Mouse (Mus musculus) ES-Bruce4 (cell line): Measurements from ENCODE around the gene Adap1. TPM values are rescaled to one million over a fixed set of nuclear protein-coding genes. Genes with fewer than 3 reads are reported as not detected.

ENCODE experiments used
- H3K27ac ChIP-seq: 2 replicates; pipeline ENCODE4 v1.5.1; 2012; ENCODE audit warnings: low read length, inconsistent platforms; ENCODE audit not compliant: insufficient read depth
- H3K27me3 ChIP-seq: 2 replicates; pipeline ENCODE4 v1.6.1; 2012; ENCODE audit warnings: mild to moderate bottlenecking, low read length, inconsistent platforms; ENCODE audit not compliant: control insufficient read depth, poor library complexity, insufficient read depth, severe bottlenecking
- H3K36me3 ChIP-seq: 2 replicates; pipeline ENCODE4 v1.6.1; 2012; ENCODE audit warnings: inconsistent platforms, mild to moderate bottlenecking, low read length, moderate library complexity; ENCODE audit not compliant: control insufficient read depth, poor library complexity, insufficient read depth, severe bottlenecking
- H3K4me1 ChIP-seq: one replicate; pipeline ENCODE4 v1.8.1; 2011; ENCODE audit warnings: low read length; ENCODE audit not compliant: control insufficient read depth, insufficient read depth
- H3K4me3 ChIP-seq: 2 replicates; pipeline ENCODE4 v1.5.1; 2011; ENCODE audit warnings: low read depth, mild to moderate bottlenecking, low read length
- H3K9ac ChIP-seq: 2 replicates; pipeline ENCODE4 v1.6.1; 2012; ENCODE audit warnings: low read depth, mild to moderate bottlenecking, inconsistent platforms; ENCODE audit not compliant: poor library complexity, severe bottlenecking
- H3K9me3 ChIP-seq: replicated peaks from 2 replicates; pipeline ENCODE4 v1.6.1; 2012; ENCODE audit warnings: mild to moderate bottlenecking, low read length, inconsistent platforms; ENCODE audit not compliant: control insufficient read depth, poor library complexity, insufficient read depth, severe bottlenecking
- CTCF ChIP-seq: IDR thresholded peaks from one replicate; pipeline ENCODE4 v1.8.1; 2011; ENCODE audit warnings: low read depth, low read length
- EP300 ChIP-seq: IDR thresholded peaks from 2 replicates; pipeline ENCODE4 v1.6.1; 2011; ENCODE audit warnings: low read depth, low read length; ENCODE audit not compliant: insufficient read depth
- POLR2A ChIP-seq: IDR thresholded peaks from one replicate; pipeline ENCODE4 v1.8.1; 2011; ENCODE audit warnings: low read length; ENCODE audit not compliant: insufficient read depth
- polyA plus RNA-seq: library from polyadenylated mRNA; stranded (reverse); fragments of >200 nt; gene quantifications from 2 replicates; pipeline ENCODE4 v1.2.4, GENCODE M21; 2011; ENCODE audit warnings: low read depth; ENCODE audit not compliant: missing spikeins, insufficient read depth, insufficient read length

The Adap1 gene
- polyA plus RNA-seq, 1 experiment: 16.5 TPM

DNA sequence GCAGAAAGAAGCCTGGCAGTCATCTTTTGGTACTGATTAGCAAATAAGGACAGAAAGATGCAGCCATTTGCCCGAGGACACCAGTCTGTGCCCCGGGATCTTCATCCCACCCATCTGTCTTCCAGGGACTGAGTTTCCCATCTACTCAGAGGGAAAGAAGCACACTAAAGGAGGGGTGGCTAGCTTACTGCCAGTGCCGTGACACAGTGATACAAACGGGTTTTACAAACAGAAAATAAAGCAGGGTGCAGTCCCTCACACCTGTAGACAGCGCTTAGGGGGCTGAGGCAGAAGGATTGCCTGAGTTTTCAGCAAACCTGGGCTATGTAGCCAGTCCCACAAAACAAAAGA lies 19.9 kb upstream of the Adap1 start:
- no peaks in the 10 kb centered on the region for H3K36me3 ChIP-seq
- TF ChIP-seq POLR2A: no peak
- TF ChIP-seq CTCF: no peak
- TF ChIP-seq EP300: no peak
- no peaks in the 10 kb centered on the region for H3K27me3 ChIP-seq
- H3K4me1 ChIP-seq: no peaks in the 10 kb centered on the region
- H3K9me3 ChIP-seq: no peaks in the 10 kb centered on the region
- H3K27ac ChIP-seq: no peak overlapping the region
- H3K4me3 ChIP-seq: peak overlapping the region; percentile 29
- H3K9ac ChIP-seq: no peak overlapping the region

DNA sequence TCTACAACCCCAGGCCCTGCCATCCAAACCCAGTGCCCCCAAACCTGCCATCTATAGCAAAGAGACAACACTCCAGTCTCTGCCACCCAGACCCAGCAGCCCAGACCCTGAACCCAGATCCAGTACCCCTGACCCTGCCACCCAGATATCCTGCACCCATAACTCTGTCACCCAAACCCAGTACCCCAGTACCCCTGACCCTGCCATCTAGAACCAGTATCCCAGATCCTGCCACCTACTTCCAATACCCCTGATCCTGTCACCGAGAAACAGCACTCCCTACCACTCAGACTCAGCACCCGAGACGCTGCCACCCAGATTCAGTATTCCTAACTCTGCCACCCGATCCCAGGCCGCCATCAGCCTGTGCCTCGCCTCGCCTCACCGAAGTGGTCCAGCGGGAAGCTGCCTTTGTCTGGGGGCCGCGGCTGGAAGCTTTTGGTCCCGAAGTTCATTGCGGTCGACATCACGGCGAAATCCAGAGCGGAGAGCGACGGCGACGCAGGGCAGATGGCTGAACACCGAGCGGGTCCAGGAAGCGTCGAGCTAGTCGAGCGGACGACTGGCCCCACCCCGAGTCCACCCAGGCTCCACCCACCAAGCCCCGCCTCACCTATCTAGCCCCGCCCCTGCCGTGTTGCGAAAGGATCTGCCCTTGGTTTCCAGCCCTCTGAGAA lies 19.4 kb upstream of the Adap1 start:
- TF ChIP-seq POLR2A (no peak), EP300 (peak; percentile 67; the same call in 1 of the 2 replicates)
- Histone ChIP-seq H3K4me3 (peak overlapping the region; percentile 82), H3K36me3 (no peaks in the 10 kb centered on the region), H3K9ac (peak overlapping the region; percentile 68), H3K4me1 (no peaks in the 10 kb centered on the region), H3K27me3 (no peaks in the 10 kb centered on the region), H3K27ac (no peak overlapping the region), H3K9me3 (no peaks in the 10 kb centered on the region)

DNA sequence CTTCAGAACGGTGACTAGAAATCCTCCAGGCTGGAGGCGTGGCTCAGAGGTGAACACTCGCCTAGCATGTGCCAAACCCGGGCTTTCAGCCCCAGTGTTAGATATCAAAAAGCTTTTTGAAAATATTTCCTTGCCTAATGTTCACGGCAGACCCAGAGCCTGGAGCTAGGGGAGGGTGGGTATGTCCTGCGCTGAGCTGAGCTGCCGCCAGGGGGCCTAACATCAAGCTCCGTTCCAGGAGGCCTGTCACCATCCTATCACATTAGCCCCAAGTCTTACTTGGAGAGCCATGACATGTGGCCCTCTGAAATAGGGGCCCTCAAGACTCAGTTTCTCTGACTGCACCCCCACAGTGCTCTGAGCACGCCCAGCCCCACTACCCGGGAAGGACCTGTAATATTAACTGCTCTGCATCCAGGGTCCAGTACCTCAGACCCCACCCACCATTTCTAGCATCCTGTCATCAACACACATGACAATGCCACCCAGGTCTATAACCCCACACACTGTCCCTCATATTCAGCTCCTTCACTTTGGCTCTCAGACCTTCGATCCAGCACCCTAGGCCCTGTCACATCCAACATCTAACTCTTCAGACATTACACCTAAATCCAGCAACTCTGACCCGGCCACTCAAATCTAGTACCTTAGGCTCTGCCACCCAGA lies 18.7 kb upstream of the Adap1 start:
- no peak overlapping the region for H3K27ac ChIP-seq
- no peaks in the 10 kb centered on the region for H3K27me3 ChIP-seq
- TF ChIP-seq CTCF (peak; percentile 82), EP300 (no peak), POLR2A (no peak)
- H3K4me1 ChIP-seq: no peaks in the 10 kb centered on the region
- H3K9me3 ChIP-seq: no peaks in the 10 kb centered on the region
- peak overlapping the region; percentile 68 for H3K9ac ChIP-seq
- peak overlapping the region; percentile 82 for H3K4me3 ChIP-seq
- no peaks in the 10 kb centered on the region for H3K36me3 ChIP-seq

DNA sequence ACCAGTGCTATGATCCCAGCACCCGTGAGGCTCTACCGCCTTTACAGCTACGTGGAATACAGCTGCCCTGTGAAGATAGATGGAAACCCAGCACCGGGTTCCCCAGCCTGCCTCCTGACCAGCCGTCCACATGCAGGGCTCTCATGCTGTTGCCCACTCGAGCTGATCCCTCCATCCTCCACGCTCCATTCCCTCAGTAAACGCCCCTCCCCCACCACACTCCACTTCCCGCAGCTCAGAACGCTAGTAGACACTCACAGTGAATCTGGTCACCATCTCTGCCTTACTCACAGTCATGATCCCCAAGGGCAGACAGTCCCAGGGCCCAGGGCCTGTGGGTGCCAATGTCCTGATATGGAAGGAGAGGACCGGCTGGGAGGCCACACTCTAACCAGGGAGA lies 13.5 kb upstream of the Adap1 start:
- no peak overlapping the region for H3K9ac ChIP-seq
- TF ChIP-seq POLR2A: no peak
- TF ChIP-seq EP300: no peak
- no peak for TF ChIP-seq CTCF
- H3K4me3 ChIP-seq: no peak overlapping the region
- H3K9me3 ChIP-seq: no peaks in the 10 kb centered on the region
- no peak overlapping the region for H3K27ac ChIP-seq
- H3K27me3 ChIP-seq: no peaks in the 10 kb centered on the region
- H3K4me1 ChIP-seq: peaks cover 5% of the 10 kb centered on the region
- H3K36me3 ChIP-seq: no peaks in the 10 kb centered on the region

DNA sequence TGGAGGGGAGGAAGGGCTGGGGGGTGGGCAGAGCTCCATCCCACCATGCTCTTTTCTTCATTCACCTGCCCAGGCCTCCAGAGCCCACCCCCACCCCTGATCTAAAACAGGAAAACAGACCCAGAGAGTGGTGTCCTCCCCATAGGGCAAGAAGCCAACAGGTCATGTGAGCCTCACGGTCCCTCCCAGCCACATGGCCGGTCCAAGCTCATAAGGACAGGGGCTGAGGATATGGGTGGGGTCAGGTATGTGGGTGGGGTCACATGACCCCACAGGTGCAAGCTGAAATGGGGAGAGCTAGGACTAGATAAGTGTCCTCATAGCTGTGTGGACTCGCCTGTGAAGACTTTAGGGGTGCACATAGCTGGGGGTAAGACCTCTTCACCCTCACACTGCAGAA lies 13.0 kb upstream of the Adap1 start:
- TF ChIP-seq EP300: 0 out of 2 replicates have a peak, but pooled peaks have one; percentile 23
- no peak for TF ChIP-seq POLR2A
- TF ChIP-seq CTCF: no peak
- Histone ChIP-seq H3K36me3 (no peaks in the 10 kb centered on the region), H3K4me1 (peaks cover 5% of the 10 kb centered on the region), H3K9me3 (no peaks in the 10 kb centered on the region), H3K27ac (no peak overlapping the region), H3K9ac (no peak overlapping the region), H3K27me3 (no peaks in the 10 kb centered on the region), H3K4me3 (no peak overlapping the region)

DNA sequence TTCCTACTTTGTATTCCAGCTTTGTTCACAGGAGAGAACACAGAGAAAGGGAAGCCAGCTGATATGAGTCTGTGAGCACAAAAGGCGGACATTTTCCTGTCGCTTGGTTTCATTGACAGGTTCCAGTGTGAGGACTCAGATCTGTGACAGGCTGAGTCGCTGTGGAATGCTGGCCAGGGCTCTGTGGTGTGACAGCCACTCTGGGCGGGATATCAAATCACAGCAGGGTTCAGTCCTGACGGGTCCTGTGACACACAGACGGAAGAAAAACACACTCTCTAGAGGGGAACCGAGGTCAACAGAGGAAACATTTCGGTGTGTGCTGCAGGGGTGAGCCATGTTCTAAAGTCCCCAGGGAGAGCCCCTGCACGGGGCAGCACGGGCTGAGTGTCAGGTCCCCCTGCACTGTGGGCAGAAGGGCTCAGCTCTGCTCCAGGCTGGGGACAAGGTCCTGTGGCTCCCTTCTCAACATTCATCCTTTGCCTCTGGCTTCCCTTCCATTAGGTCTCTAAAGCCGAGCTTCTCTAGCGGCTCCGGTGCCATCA lies 12.5 kb upstream of the Adap1 start:
- Histone ChIP-seq H3K4me3 (no peak overlapping the region), H3K27me3 (no peaks in the 10 kb centered on the region), H3K4me1 (peaks cover 5% of the 10 kb centered on the region), H3K9ac (no peak overlapping the region), H3K27ac (no peak overlapping the region), H3K9me3 (no peaks in the 10 kb centered on the region), H3K36me3 (no peaks in the 10 kb centered on the region)
- TF ChIP-seq POLR2A: no peak
- no peak for TF ChIP-seq EP300
- TF ChIP-seq CTCF: no peak
